Mouse (Mus musculus) layer of hippocampus, postnatal 14 days (tissue): ENCODE results near the gene Rilp. TPM values are rescaled to one million over a fixed set of nuclear protein-coding genes. Genes with fewer than 3 reads are reported as not detected.

Source experiments
- DNase-seq, 2 experiments: peaks; one replicate each; pipeline ENCODE4 v3.0.0; 2021 to 2022; ENCODE audit warnings: low spot score in 2 of 2, mixed read lengths in 1 of 2
- total RNA-seq, 2 experiments: library from RNA; stranded (reverse); gene quantifications; 2 replicates each; pipeline ENCODE4 v1.2.3; 2021

Gene Rilp
- total RNA-seq, 2 experiments from 2014 or later, result 3.7 to 5.0 TPM

DNA sequence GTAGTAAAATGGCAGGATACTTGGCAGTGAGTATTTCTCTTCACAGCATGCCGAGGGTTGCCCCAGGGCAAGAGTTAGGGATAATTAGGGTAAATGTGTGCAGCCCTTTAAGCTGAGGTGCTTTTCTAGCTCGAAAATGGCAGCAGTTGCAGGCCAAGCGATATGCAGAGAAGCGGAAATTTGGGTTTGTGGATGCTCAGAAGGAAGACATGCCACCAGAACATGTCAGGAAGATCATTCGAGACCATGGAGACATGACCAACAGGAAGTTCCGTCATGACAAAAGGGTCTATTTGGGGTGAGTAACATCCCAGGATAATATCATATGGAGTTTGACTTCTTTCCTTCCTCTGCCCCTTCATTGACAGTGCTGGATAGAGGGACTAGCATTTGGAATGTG, 22.4 kb upstream of the Rilp start:
- no peak for DNase-seq

DNA sequence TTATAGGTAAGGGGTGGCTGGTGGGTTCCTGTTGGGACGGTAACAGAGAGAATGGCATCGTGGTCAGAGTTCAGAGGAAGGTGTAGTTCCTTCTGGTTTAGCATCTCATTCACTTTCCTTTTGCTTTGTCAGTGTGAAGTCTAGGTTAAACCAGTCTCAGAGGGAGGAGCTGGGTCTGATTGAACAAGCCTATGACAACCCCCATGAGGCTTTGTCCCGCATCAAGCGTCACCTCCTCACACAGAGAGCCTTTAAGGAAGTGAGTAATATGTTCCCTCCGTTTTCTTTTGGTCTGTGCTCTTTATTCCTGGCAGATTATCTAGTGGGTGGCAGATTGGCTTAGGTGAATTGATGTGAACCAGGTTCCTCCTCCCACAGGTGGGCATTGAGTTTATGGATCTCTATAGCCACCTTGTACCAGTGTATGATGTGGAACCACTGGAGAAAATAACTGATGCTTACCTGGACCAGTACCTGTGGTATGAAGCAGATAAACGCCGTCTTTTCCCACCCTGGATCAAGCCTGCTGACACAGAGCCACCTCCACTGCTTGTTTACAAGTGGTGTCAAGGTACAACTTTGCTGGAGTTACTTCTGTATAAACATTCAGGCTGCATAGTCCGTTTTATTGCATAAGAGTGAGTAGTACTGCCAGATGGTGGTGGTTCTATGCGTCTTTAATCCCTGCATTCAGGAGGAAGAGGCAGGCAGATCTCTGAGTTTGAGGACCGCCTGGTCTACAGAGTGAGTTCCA, 15.4 kb upstream of the Rilp start:
- DNase-seq, result no peak

- no peak for DNase-seq
Measured at GRCm38 (mm10) chr11:75498126-75498525, 11.8 kb upstream of the Rilp start.

DNA sequence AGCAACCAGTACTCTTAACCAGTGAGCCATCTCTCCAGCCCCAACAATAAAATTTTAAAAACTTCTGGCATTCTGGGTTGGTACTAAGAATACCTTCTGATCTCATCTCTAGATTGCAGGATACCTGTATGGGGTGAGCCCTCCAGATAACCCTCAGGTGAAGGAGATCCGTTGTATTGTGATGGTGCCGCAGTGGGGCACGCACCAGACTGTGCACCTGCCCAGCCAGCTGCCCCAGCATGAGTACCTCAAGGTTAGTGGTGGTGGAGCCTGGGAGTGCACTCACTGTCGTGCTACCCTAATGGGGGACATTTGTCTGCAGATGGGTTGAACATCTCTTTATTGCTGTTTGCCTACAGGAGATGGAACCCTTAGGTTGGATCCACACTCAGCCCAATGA, 1.7 kb upstream of the Rilp start:
- no peak for DNase-seq

GRCm38 (mm10) chr11:75508904-75509303, 990 bp upstream of the Rilp start:
- no peak for DNase-seq

GRCm38 (mm10) chr11:75510627-75510993, 716 bp downstream of the Rilp start:
- peak; percentile 89 to 92 for DNase-seq

- peak in 1 of 2 experiments; percentile 30 for DNase-seq
Measured at GRCm38 (mm10) chr11:75511213-75511612, 1.3 kb downstream of the Rilp start.

GRCm38 (mm10) chr11:75512301-75513018, 2.6 kb downstream of the Rilp start:
- DNase-seq, result no peak

- no peak for DNase-seq
Measured at GRCm38 (mm10) chr11:75513336-75513735, 3.4 kb downstream of the Rilp start, which contains the start of gene Scarf1. Gene Scarf1 (plus strand): TSS chr11:75513540.

DNA sequence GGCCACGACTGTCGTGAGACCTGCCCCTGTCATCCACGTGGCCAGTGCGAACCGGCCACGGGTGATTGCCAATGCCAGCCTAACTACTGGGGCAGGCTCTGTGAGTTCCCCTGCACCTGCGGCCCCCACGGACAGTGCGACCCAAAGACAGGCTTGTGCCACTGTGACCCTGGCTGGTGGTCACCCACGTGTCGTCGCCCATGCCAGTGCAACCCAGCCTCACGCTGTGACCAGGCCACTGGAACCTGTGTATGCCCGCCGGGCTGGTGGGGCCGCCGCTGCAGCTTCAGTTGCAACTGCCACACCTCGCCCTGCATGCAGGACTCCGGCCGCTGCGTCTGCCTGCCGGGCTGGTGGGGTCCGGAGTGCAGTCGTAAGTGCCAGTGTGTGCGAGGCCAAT, 5.3 kb downstream of the Rilp start:
- no peak for DNase-seq

DNA sequence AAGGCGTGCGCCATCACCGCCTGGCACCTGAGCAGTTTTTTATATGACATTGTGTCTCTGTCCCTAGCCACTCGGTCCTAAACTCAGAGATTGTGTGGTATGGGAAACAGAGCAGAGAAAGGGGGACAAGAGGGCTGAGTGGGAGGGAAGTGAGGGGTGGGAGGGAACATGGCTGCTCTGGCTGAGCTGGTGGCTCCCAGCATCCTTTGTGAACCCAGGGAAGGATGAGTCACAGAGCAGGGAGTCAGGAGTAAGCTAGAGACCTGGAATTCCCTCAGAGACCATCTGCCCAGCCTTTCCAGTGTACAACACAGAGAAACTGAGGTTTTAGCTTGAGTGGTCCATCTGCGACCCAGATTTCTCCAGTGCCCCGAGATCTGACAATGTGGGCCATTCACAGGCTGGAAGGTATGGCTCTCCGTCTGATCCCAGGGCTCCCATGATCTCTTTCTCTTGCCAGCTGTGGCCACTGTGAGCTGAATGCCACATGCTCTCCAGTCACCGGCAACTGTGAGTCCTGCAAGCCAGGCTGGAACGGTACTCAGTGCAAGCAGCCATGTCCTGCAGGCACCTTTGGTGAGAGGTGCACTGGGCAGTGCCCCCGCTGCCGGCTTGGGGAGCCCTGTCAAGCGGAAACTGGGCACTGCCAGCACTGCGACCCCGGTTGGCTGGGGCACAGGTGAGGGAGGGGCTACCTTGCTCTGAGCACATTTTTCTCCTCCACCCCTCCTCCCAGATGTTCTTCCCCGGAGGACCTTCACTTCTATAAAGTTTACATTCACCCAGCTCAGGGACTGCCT, 10.1 kb downstream of the Rilp start:
- no peak for DNase-seq

- DNase-seq, result no peak
Measured at GRCm38 (mm10) chr11:75521609-75522008, 11.7 kb downstream of the Rilp start.

- no peak for DNase-seq
Measured at GRCm38 (mm10) chr11:75522793-75523192, 12.9 kb downstream of the Rilp start.

DNA sequence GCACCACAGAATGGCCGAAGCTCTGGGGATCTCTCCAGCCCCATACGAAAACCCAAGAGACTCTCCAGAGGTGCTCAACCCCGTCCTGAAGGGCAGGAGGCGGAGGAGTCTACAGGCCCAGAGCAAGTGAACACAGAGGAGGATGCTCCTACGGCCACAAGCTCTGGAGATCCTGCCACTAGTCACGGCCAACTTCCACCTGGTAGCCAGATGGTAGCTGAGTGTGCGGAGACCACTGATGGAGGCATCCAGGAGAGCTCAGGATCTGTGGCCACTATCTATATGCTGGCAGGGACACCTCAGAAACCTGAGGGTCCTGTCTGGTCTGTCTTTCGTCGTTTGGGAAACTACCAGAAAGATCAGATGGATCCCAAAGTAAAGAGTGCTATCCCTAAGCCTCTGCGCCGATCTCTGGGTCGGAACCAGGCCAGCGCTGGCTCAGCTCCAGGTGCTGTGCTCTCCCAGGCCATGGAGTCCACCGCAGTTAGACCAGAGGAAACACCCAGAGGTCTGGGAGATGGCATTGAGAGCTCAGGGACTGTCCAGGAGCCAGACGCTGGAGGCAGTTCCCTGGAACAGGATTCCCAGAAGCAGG, 15.7 kb downstream of the Rilp start:
- no peak for DNase-seq

DNA sequence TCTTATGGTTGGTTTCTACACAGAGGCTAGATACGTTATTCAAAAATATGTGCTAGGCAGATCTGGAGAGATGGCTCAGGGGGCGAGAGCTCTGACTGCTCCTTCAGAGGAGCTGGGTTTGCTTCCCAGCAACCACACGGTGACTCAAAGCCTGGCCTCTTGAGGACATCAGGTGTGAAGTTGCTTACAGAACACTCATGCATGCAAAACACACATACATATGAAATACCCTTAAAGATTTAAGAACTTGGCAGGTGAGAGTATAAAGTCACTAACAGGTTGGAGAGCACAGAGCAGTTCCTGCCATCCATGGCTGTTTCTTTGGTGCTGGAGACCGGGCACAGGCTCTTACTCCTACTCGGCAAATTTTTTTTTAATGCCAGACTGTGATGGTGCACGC, 17.0 kb downstream of the Rilp start:
- no peak for DNase-seq

- DNase-seq, result no peak
Measured at GRCm38 (mm10) chr11:75529771-75530170, 19.9 kb downstream of the Rilp start.

DNA sequence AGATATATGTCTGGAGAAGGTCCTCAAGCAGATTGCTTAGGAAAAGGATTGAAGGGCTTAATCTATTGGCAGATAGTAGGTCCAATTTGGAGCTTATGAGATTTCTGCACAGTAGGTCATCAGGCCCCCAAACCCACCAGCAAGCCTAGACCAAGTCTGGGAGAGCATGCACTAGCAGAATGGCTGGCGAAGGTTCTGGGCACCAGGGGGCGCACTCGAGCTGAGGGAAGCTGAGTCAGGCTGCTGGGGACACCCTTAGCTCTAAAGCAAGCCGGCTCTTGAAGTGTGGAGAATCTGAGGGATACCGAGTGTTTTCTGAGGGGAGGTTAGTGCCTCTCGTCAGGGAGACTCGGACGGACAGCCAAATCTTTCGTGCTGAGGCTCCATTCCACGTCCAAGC, 20.4 kb downstream of the Rilp start:
- DNase-seq, result peak; percentile 97

DNA sequence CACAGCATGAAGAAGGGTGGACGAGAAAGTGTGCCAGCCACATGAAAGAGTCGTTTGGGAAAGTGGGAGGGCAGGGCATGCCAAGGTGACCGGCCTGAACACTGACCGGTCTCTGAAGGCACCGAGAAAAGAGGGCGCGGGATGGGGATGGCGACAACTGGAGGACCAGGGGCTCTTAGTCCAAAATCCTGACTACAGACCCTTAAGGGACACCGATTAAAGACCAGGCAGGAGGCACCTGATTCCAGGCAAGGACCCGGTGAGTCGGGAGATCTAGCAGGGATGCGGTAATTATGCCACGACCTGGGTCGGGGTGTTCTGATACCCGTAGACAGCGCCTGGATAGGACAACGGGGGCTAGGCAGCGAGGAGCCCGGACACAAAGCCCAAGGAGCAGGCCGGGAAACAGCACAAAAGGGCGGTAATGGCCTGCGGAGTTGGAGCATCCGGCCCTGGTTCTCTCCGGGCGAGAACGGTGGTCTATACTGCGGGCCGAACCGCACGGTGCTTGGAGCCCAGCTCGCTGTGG, 21.0 kb downstream of the Rilp start:
- DNase-seq, result no peak

DNA sequence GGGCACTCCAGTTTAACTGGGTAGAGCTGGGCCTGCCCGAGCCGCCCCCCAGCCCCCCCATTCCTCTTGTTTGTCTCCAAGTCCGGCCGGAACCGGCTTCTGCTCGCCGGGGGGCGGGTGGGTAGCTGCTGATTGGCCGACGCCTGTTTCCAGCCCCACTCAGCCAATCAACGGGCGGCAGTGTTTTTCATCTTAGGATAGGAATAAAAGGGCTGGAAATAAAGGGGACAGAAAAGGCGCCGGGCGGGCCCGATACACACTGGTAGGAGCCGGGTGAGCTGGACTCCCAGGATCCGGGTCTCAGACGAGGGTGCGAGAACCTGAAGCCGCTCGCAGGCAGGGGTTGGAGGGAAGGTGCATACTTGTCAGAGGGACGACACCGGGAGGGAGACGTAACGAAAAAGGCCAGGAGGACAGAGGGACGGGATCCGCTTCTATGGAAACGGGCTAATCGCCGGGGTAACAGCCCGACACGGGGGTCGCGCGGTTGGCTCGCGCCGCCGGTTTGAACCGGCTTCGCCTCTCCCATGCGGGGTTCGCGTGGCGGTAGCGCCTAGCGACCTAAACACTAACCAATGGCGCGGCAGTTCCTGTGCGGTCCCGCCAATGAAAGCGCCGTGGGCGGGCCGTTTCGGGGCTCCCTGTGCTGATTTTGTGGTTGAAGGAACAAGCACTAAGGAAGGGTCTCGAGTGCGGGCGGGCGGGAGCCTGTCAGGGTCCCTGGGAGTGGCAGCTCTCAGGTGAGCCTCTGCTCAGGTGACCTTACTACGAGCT, 21.8 kb downstream of the Rilp start, which contains the start of gene Slc43a2:
Slc43a2 (plus strand) TSS at position 226 of the 774 bp plus-strand sequence.
- peak; percentile 98 to 99 for DNase-seq
